Mouse (Mus musculus): ENCODE results near the gene Ckb.
"Not testable (repeated sequence)": the region's sequence is repeated elsewhere in the genome, so short reads cannot be mapped to it uniquely, and the experiment has no call there.

The Ckb gene

DNA sequence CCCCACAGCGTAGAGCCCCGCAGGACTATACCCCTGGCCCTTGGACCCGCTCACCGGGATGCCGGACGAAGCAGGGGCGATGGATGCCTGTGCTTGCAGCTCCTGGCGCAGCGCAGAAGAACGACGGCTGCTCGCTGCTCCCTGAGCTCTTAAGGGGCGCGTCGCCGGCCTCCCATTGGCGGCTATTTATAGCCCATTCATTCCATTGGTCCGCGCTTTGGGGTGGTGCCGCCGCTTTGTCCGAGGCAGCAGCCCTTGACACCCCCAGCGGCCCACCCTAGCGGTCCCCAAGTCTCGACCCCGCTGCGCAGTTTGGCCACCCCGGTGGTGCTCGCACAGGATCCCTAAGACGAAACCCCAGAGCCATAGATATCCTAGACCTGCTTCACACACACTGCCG is at the start of gene Ckb:
Gene Ckb (minus strand): TSS at position 163 of the 400 bp plus-strand sequence.
- DNase-seq (ENCODE audit: low spot score): no peak

DNA sequence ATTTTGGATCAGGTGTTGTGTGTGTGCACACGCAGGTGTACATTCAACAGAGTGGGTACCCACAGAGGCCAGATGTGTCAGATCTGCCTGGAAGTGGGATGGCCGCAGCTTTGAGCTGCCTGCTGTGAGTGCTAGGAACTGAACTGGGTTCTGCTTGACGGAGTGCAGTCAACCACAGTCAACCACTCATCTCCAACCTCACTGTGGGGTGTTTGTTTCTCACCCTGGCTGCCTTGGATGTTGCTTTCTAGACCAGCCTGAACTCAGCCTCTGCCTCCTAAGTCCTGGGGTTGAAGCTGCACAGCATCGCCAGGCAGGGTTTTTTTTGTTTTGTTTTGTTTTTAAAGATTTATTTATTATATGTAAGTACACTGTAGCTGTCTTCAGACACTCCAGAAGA is 48.1 kb upstream of the Ckb start:
- no peak for DNase-seq (ENCODE audit: low spot score)

DNA sequence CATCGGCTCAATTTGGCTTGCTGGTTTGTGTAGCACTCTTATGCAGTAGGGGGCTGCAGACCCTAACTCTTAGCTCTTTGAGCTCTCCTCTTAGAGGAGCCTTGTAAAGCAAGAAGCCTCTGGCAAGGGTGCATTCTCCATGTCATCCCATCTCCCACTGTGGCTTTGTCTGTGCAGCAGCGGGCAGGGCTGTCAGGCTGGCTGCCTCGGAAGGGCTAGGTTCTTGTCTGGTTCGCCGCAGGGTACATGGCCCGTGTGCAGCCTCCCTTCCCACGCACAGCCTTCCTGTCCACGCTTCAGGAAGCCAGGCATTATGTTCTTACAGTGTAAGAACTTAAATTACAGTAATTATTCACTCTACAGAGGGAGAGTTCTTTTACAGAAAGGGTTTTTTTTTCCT is 46.5 kb upstream of the Ckb start:
- no peak for DNase-seq (ENCODE audit: low spot score)

DNA sequence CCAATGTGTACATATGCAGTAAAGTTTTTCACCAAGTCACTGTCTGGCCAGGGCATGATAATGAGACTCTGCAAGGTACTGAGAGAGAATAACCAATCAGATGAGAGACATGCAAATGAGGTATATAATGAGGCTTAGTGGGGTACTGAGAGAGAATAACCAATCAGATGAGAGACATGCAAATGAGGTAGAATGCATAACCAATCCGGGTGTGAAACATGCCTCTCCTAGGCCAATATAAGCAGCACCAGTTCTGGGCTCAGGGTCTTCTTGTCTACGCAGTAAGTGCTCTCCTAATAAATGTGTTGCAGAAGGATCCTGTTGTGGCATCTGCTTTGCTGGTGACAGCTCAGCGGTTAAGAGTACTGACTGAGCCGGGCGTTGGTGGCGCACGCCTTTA is 44.4 kb upstream of the Ckb start:
- no peak for DNase-seq (ENCODE audit: low spot score)

DNA sequence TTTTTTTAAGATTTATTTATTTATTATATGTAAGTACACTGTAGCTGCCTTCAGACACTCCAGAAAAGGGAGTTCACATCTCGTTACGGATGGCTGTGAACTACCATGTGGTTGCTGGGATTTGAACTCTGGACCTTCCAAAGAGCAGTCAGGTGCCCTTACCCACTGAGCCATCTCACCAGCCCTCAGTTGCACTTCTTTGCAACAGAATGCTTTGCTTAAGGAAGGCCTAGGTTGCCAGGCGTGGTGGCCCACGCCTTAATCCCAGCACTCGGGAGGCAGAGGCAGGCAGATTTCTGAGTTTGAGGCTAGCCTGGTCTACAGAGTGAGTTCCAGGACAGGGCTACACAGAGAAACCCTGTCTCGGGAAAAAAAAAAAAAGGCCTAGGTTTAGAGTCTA is 41.7 kb upstream of the Ckb start:
- not testable (repeated sequence) for DNase-seq (ENCODE audit: low spot score)

DNA sequence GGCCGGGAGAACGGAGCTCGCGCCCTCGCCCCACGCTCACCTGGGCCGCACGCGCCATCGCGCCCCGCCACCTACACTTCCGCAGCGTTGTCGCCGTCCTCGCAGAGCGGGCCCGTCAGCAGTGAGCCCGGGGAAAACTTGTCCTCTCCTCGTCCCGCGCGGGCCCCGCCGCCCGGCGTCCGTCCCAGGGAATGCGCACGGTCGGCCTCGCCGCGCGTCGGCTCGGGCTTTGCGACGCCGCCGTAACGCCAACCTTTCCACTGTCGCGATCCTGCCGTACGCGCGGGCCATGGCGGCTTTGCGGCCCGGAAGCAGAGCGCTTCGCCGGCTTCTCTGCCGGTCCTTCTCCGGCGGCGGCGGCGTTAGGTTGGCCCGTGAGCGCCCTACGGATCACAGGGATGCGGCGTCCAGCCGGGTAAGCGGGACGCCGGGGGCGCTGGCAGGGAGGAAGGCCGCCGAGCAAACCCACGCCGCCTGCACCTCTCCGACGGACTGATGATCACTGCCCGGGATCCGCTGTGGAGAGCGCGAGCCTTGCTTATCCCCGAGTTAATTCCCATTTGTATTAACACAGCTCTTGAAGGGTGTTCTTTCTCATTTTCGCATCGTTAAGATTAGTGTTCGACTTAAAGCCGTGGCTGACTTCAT is 41.0 kb upstream of the Ckb start, which contains the start of the genes Bag5 and Apopt1:
Gene Bag5 (minus strand): TSS at position 254 of the 648 bp plus-strand sequence.
Gene Apopt1 (plus strand): TSS at position 258 of the 648 bp plus-strand sequence.
- DNase-seq (ENCODE audit: low spot score): peak; percentile 90

DNA sequence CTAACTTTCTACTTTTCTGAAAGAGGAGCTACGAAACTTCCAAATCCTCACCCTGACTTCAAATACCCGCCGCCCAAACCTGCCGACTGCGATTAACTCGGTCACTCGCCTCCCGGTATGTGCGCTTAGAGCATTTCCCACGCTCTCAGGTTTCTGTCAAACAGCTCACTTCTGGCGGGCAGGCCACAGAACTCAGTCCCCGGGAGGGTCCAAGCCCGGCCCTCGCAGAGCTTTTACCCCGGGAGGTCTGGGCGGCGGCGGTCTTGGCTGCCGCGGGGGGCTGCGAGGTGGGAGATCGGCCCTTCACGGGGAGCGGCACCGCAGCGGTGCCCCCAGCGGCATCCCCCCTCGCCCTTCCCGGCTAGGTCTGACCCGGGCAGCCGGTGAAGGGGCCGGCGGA is 40.3 kb upstream of the Ckb start:
- no peak for DNase-seq (ENCODE audit: low spot score)

DNA sequence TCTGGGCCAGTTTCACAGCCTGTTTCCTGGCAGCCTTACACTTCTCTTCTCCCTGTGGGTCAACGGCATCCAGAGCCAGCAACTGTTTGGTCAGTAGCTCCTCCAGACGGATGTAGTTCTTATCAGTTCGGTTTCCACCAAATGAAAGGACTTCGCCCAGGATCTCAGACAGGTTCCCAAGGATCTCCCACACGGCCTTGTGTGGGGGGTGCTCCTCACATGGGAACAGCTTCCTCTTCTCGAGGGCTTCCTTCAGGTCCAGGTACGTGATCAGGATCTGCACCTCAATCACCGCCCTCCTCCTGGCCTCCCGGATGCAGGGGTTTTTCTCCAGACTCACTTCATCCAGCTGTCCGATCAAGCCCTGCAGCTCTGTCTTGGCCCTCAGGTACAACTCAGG is 38.0 kb upstream of the Ckb start:
- DNase-seq (ENCODE audit: low spot score): no peak

DNA sequence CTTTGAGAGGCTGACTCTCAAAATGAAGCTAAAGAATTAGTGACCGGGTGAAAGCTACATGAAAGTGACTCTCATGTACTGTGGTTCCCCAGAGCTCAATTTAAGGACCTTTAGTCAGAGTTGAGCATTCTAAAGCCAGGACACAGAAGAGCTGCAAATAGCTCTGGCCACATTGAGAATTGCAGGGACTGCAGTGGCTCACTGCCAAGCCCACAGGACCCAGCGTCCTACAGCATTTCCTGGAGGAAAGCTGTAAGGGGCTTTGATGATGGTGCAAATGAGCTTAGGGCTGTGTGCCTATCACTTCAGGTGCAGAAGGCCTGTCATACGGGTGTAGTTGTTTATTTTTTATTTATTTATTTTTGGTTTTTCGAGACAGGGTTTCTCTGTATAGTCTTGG is 36.0 kb upstream of the Ckb start:
- no peak for DNase-seq (ENCODE audit: low spot score)

DNA sequence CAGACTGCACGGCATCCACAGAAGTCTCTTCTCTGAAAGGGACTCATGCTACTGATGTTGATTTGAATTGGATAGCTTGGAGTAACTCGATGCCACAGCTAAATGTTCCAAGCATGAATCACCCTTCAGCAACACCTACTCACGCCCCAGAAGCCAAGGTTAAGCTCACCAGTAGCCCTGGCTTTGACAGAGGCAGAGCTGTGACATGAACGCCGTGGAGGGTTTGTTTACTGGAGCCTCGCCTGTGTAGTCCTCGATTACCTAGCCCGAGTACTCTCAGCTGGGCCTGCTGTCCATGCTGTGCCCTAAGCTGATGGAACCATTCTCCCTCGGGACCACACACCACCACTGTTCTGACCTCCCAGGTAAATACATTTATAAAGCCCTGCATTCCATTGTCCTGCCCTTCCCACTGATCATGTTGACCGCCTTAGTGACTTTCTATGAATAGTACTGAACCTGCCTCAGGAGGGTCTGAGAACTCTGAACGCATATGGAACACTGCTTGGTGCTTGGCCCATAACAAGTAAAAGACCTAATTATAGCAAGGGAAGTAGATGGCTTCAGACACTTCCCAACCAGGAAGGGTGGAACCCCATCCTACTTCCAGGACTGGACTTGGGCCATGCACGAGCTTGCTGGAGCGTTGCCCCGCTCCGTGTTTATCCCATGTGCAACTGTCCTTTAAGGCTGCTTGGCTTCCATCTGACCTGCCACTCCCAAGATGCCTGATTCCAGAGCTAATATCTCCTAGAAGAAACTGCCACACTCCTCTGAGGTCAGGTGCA is 33.2 kb upstream of the Ckb start:
- no peak for DNase-seq (ENCODE audit: low spot score)

DNA sequence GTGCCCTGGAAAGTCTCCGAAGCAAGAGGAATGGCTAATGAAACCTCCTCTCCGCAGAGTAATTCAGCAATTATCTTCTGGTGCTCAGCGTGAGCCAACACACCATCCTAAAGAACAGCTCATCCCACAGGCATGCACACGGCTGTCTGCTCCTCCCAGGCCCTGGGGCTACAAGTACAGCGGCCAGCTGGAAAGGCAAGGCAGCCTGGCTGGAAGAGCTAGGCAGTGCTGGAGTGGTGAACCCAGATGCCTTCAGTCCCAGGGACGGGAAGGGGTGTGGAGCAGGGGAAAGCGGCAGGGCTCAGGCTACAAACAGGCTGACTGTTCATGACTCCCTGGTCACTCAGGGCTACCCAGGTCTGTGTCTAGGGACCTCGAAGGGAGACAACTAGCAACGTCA is 32.5 kb upstream of the Ckb start:
- DNase-seq (ENCODE audit: low spot score): peak; percentile 80

DNA sequence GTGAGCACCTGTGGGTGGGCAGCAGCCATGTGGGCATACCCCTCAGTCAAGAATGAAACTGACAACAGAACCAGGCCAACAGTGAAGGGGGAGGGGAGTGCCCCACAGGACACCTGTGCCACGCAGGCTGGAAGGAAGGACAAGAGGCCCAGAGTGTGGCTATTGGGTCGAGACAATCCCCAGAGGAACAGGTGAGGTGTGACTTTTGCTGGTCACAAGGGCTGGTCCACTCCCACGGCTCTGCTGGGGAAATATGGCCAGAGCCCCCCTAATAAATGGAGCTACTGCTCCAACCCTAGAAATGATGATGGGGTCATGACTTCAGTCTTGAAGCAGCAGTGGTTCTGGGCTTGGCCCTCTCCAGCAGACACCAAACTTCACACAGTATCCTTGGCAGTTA is 31.2 kb upstream of the Ckb start:
- DNase-seq (ENCODE audit: low spot score): no peak

DNA sequence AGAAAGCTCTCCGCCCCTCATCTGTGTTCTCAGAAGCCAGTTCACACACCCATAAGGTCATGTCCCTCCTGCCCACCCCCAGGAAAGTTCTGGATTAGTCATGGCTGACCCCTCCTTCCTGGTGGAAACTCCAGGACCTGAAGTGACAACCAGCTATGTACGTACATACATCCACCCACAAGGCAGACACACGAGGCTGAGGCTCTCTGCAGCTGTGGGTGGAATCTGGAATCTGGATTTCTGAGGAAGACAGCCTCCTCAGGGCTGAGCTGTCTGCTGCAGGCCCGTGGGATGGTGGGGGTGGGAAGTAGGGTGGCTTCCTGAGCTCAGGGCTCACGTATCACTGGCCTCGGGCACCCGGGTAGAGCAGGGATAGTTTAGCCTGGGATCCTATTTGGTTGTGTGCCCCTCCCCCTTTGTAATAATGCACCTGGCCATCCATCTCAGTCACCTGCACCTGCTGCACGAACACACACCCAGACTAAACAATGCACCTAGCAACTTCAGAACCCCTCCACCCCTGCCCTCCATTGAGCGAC is 28.9 kb upstream of the Ckb start:
- no peak for DNase-seq (ENCODE audit: low spot score)

DNA sequence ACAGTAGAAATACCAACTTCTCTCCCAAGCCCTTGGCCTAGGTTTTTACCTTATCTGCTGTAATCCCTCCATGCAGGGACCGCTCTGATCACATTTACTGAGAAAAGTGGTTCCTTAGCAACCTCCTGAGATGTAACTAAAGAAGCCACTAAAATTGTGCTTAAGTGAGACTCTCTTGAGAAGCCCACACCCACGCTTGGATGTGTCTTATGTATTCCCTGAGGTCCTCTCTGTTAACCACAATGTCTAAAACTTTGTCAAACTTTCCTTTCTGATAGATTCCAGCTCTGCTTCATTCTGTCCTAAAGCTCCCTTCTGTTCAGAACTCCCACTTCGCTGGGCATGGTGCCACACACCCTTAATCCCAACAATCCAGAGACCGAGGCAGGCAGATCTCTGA is 27.4 kb upstream of the Ckb start:
- no peak for DNase-seq (ENCODE audit: low spot score)

DNA sequence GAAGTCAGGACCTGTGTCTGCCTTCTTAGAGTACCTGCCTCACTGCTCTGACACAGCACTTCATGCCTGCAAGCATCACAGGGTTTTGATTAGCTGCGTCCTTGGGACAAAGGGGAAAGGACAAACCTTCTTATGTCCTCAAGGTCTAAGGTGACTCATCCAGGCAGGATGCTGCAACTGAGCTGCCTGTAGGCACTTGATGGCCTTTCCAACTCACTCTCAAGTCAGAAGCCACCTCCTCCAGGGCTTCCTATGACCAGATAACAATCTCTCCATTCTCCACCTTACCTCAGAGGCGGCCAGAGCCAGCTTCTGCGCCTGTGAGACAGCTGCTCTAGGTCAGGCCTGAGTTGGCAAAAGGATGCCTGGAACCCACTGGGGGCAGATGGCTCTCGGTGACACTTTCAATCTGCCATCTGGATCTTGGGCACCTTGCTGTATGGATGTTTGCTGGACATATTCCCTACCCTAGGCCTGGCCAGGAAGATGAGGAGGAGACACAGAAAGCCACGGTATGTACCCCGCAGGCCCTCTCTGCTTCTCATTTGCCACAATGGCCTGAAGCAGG is 26.3 kb upstream of the Ckb start:
- DNase-seq (ENCODE audit: low spot score): no peak

DNA sequence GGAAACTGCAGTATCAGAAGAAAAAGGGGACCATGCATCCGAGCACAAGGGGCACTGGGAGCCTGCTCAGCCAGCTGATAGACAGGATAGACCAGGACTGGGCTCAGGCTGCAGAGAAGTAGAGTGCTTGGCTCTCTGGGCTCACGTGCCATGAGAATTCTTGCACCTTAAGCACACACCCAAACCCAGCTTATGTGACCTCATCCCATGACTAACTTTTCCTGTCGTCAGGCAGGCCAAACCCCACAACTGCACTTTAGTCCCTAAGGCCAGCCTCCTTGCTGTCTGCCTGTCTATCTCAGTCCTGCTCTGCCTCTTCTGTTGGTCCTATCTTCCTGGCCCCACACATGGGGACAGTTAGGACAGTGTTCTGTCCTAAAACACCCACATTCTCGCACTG is 25.6 kb upstream of the Ckb start:
- no peak for DNase-seq (ENCODE audit: low spot score)

DNA sequence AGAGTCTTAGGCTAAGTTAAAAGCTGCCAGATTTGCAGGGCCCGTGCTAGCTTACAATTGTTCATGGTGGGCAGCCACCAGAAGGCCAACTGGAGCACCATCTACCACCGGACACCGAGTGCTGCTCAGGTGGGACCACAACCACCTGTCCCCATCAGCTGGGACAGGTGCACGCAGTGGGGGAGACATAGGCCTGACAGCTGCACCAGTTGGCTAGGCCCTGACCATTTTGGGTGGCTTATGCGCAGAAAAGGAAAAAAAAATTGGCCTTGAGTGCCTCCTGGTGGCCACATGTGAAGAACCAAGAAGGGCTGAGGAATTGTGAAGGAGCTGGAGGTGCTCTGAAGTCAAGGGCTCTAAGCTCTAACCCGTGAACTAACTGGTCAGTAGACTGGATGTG is 24.1 kb upstream of the Ckb start:
- peak; percentile 79 for DNase-seq (ENCODE audit: low spot score)

DNA sequence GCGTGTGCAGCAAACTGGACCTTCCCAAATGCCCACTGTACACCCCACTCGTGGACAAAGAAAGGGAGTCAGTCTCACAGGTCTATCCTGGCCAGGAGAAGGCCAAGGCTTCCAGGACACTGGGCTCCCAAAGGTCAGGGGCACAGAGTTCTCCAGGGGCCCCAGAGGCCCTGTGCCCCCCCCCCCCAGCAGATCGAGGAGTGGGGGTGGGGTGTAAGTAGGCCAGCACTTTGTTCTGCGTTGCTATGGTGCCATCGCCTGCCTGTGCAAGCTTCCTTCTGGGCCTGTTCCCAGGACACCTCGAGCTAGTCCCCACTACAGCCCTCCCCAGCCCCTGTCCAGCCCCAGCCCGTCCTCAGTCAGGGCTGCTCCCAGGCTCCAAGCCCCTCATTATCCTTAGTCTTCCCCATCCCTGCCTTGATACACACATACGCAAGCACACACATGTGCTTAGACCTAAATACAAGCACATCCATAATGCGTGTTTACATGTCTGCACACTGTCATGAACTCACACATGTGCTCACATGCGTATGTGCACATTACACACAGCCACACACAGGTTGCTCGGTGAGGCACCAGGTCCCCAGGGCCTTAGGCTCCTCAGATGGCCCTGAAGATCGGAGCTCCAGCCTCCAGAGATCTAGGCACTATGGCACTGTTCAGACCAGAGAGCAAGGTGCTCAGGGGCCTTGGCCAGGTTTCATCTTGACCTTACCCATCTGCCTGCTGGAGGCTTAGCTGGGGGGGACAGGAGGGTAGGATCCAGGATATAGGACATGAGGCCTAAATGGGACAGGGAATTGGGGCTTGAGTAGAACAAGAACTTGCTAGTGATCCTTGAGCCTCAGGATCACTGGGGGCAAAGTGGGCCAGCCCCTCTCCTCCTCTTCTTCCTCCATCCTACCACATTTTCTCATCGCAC is 23.0 kb upstream of the Ckb start:
- no peak for DNase-seq (ENCODE audit: low spot score)

DNA sequence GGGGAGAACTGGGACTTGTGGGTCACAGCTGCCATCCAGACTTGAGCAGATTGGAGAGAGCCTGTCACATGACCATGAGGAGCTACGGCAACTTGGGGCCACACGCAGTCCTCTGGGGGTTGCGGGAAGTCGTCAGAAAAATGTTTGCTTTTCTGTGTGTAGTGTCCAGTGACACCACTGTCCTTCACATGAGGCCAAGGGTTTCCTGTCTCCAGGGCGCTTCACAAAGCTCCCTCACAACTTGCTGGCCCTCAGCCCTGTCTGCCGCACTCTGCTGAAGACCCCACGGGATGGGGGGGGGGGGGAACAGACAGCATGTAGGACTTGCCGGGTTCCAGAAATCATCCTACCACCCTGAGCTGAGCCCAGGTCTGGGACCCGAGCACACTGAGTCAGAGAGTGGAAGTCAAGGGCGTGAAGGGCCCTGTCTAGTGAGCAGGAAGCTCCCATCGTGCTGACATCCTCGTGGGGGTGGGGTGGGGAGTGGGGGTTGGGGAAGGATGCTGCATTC is 22.2 kb upstream of the Ckb start:
- DNase-seq (ENCODE audit: low spot score): no peak

DNA sequence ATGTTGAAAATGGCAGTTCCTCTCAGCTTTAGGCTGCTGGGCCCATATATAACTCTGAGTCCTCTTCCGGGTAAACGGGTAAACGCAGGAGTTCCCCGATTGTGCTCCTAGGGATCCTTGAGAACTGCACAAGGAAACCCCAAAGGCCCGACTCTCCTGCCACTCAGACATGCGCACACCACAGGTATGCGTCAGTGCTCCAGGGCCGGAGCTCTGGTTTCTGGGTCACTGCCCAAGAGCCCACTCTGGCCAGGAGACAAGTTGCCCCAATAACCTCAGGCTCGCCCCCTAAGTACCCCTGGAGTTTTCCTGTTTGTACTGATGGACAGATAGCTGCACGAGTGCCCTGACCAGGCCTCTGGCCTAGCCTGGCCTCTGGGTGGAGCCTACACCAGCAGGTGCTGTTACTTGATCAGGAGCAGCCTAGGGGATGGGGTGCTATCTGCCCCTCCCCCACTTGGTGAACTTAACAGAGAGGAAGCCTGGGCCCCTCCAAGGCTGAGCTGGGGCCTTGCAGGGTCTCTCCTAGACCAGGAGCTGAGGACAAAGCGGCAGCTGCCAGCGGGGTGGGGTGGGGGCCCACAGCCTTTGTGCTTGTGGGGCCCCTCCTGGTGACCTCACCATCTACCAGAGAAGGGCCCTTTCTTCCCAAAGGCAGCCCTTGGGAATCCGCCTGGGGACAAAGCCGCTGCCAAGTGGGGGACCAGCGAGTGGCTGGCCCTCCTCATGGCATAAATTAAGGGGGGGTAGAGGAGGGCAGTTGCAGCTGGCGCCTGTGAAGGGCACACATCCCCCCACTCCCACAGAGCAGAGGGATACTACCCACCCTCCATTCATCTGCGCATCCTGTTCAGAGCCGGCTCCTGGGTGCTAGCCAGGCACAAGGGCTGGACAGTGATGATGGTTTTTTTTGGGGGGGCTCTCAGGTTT is 21.5 kb upstream of the Ckb start:
- no peak for DNase-seq (ENCODE audit: low spot score)

DNA sequence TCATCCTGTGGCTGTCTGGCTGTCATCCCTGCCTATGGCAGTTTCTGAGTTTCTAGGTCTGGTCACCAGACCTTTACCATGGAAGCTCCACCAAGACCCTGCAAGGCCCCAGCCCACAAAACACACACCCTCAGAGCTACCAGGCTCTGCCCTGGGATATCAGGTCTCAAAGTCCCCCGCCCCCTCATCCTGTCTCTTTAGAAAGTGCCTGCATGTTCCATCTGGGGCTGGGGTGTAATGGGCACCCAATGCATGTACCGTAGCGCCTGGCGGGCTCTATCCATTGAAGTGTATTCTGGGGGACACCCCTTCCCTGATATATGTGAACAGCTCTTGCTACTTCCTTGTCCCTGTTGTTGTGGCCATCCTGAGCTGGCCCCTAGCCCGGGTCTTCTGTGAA is 20.8 kb upstream of the Ckb start:
- DNase-seq (ENCODE audit: low spot score): no peak

Data from MN1 (cell line).